Mouse (Mus musculus) hindbrain, embryonic 15.5 days (tissue): ENCODE results near the gene Syn3. TPM values are rescaled to one million over a fixed set of nuclear protein-coding genes. Genes with fewer than 3 reads are reported as not detected.
A peak's percentile ranks its signal among the peaks of the same experiment; 100 is the strongest.

ENCODE experiments used
- ATAC-seq: fragments of 200-750 bp; cut with Nextera tagmentation; 2 replicates; pipeline ENCODE4 v1.8.0; 2017; ENCODE audit warnings: low read depth, moderate number of reproducible peaks, moderate TSS enrichment; ENCODE audit not compliant: low FRiP score
- H3K27ac ChIP-seq: fragments of 300-500 bp; sonication (generic); replicated peaks from 2 replicates; pipeline ENCODE4 v1.5.1; 2015; ENCODE audit warnings: mild to moderate bottlenecking, inconsistent platforms
- H3K27me3 ChIP-seq: fragments of 300-500 bp; sonication (generic); 2 replicates; pipeline ENCODE4 v1.6.1; 2015; ENCODE audit warnings: control low read depth, inconsistent platforms
- H3K36me3 ChIP-seq: fragments of 300-500 bp; sonication (generic); 2 replicates; pipeline ENCODE4 v1.6.1; 2015; ENCODE audit warnings: control low read depth, inconsistent platforms
- H3K4me1 ChIP-seq: fragments of 300-500 bp; sonication (generic); replicated peaks from 2 replicates; pipeline ENCODE4 v1.6.1; 2015; ENCODE audit warnings: control low read depth, inconsistent platforms
- H3K4me2 ChIP-seq: fragments of 300-500 bp; sonication (generic); 2 replicates; pipeline ENCODE4 v1.6.1; 2015; ENCODE audit warnings: moderate library complexity, mild to moderate bottlenecking, inconsistent platforms
- H3K4me3 ChIP-seq: fragments of 300-500 bp; sonication (generic); 2 replicates; pipeline ENCODE4 v1.5.1; 2015; ENCODE audit warnings: mild to moderate bottlenecking, inconsistent platforms
- H3K9ac ChIP-seq: fragments of 300-500 bp; sonication (generic); 2 replicates; pipeline ENCODE4 v1.6.1; 2015; ENCODE audit warnings: inconsistent platforms
- H3K9me3 ChIP-seq: fragments of 300-500 bp; sonication (generic); 2 replicates; pipeline ENCODE4 v1.6.1; 2016; ENCODE audit warnings: control low read depth, inconsistent platforms
- WGBS: fragments of 180-500 bp; shearing (Covaris S2); methylation state at CpG from one replicate; pipeline ENCODE4 v1.1.7; 2015; 5-methylcytosine and 5-hydroxymethylcytosine counted together
- polyA plus RNA-seq: library from polyadenylated mRNA; unstranded; fragments of >200 nt; fragmentation: Nextera tagmentation; extraction: Ambion mirVana; gene quantifications from 2 replicates; pipeline ENCODE4 v1.2.1, GENCODE M21; 2015

Gene Syn3
- polyA plus RNA-seq, 1 experiment from 2014 or later: 30.1 TPM

DNA sequence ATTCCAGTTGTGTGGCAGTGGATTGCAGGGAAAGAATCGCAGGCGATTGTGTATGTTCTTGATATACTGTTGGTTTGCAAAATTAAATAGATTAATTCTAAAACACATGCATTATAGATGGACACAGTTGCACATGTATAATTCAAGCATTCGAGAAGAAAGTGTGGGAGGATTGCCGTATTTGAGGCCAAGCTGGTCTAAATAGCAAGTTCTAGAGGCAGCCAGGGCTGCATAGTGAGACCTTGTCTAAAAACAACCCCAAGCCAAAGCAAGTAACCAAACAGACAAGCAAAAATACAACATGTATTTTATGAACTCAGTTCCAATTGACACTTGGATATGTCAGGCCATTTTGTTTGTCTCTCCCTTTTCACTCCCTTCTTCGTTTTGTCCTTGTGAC lies 223.1 kb downstream of the Syn3 start:
- Histone ChIP-seq H3K4me1 (no peaks in the 10 kb centered on the region), H3K9me3 (no peaks in the 10 kb centered on the region), H3K4me3 (no peak overlapping the region), H3K9ac (no peak overlapping the region), H3K4me2 (no peak overlapping the region), H3K27ac (no peak overlapping the region), H3K36me3 (no peaks in the 10 kb centered on the region), H3K27me3 (no peaks in the 10 kb centered on the region)
- ATAC-seq: no peak
- WGBS: 87% methylated on average over 5 of the region's 5 CpGs

DNA sequence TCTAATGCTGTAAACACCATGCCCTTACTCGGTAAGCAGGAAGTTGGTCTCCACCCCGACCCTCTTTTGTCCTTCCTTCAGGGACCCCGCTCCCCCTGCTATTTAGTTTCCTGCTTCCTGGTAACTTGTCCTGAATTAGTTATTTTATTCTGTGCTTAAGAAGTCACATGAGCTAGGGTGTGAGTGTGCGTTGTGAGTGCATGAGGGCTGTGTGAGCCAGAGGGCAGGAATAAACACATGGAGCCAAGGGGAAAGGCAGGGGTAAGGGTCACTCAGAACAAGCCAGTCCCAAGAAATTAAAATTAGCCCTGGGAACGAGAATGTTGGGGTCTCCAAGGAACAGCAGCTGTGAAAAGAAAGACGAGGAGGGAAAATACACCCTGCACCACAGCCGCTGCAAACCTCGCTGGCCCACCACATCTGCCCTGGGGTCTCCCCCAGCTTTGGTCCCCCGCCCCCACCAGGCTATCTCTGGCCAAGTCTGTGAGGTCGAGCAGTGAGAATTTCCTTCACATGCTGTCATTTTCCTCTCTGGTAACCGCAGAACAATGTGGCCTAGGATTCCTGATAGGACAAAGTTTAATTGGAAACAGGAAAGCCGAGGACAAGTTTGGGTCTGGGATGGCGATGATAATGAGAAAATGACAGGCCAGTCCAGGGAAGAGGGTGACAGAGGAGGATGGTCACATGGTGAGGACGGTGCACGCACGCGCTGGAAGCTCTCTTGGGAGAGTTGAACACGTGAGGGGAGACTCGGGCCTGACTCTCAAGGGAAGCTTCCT lies 225.1 kb downstream of the Syn3 start:
- no peak overlapping the region for H3K4me3 ChIP-seq
- H3K9ac ChIP-seq: no peak overlapping the region
- no peak for ATAC-seq
- H3K9me3 ChIP-seq: no peaks in the 10 kb centered on the region
- no peaks in the 10 kb centered on the region for H3K36me3 ChIP-seq
- no peak overlapping the region for H3K4me2 ChIP-seq
- no peaks in the 10 kb centered on the region for H3K4me1 ChIP-seq
- no peak overlapping the region; the same call in 1 of the 2 replicates for H3K27ac ChIP-seq
- 74% methylated on average over 19 of the region's 19 CpGs for WGBS
- H3K27me3 ChIP-seq: no peaks in the 10 kb centered on the region

- Histone ChIP-seq H3K36me3 (no peaks in the 10 kb centered on the region), H3K4me1 (no peaks in the 10 kb centered on the region), H3K4me3 (no peak overlapping the region), H3K4me2 (no peak overlapping the region), H3K9ac (no peak overlapping the region), H3K27ac (no peak overlapping the region), H3K9me3 (no peaks in the 10 kb centered on the region), H3K27me3 (no peaks in the 10 kb centered on the region)
- ATAC-seq: no peak
- 94% methylated on average over 3 of the region's 3 CpGs for WGBS
These were observed 225.9 kb downstream of the Syn3 start for GRCm38 (mm10) chr10:86272826-86273225.

GRCm38 (mm10) chr10:86270254-86270653 lies 228.4 kb downstream of the Syn3 start:
- ATAC-seq: no peak
- H3K4me3 ChIP-seq: no peak overlapping the region
- 75% methylated on average over 3 of the region's 3 CpGs for WGBS

DNA sequence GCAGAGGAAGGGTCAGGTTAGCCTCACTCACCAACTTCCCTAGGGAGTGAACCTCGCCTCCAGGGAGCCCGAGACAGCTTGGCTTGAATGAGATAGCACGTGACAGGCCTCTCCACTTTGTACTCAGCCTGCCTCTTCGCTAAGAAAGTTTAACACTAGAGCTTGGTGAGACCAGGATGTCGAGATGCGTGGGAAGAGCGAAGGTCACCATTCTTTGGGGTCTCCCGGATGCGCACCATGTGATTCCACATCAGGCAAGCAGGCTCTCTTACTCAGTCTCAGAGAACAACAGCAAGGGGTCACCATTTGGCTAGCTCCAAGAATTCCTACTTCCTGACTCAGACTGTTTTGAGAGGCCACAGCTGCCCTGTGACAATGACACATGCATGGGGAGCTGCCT lies 234.1 kb downstream of the Syn3 start:
- no peak for ATAC-seq
- H3K4me3 ChIP-seq: no peak overlapping the region
- no peak overlapping the region for H3K27ac ChIP-seq
- no peaks in the 10 kb centered on the region for H3K36me3 ChIP-seq
- 83% methylated on average over 9 of the region's 9 CpGs for WGBS
- no peak overlapping the region for H3K9ac ChIP-seq
- no peaks in the 10 kb centered on the region for H3K27me3 ChIP-seq
- no peaks in the 10 kb centered on the region for H3K4me1 ChIP-seq
- no peaks in the 10 kb centered on the region for H3K9me3 ChIP-seq
- no peak overlapping the region for H3K4me2 ChIP-seq

More at GRCm38 (mm10) chr10:86270254-86270653, 228.4 kb downstream of the Syn3 start:
- Histone ChIP-seq H3K27ac (no peak overlapping the region), H3K36me3 (no peaks in the 10 kb centered on the region), H3K27me3 (no peaks in the 10 kb centered on the region), H3K9me3 (no peaks in the 10 kb centered on the region), H3K4me1 (no peaks in the 10 kb centered on the region), H3K4me2 (no peak overlapping the region), H3K9ac (no peak overlapping the region)

- Histone ChIP-seq H3K4me3 (no peak overlapping the region), H3K9ac (no peak overlapping the region), H3K4me2 (no peak overlapping the region), H3K9me3 (no peaks in the 10 kb centered on the region), H3K27ac (no peak overlapping the region), H3K36me3 (no peaks in the 10 kb centered on the region), H3K27me3 (no peaks in the 10 kb centered on the region), H3K4me1 (no peaks in the 10 kb centered on the region)
- 83% methylated on average over 2 of the region's 2 CpGs for WGBS
- no peak for ATAC-seq
These were observed 237.0 kb downstream of the Syn3 start for GRCm38 (mm10) chr10:86261725-86262124.

- Histone ChIP-seq H3K27me3 (no peaks in the 10 kb centered on the region), H3K4me3 (no peak overlapping the region), H3K36me3 (no peaks in the 10 kb centered on the region), H3K27ac (no peak overlapping the region), H3K4me2 (no peak overlapping the region), H3K9ac (no peak overlapping the region), H3K4me1 (peaks cover 11% of the 10 kb centered on the region), H3K9me3 (no peaks in the 10 kb centered on the region)
- WGBS: 80% methylated on average over 3 of the region's 3 CpGs
- no peak for ATAC-seq
These were observed 239.7 kb downstream of the Syn3 start for GRCm38 (mm10) chr10:86258992-86259391.

DNA sequence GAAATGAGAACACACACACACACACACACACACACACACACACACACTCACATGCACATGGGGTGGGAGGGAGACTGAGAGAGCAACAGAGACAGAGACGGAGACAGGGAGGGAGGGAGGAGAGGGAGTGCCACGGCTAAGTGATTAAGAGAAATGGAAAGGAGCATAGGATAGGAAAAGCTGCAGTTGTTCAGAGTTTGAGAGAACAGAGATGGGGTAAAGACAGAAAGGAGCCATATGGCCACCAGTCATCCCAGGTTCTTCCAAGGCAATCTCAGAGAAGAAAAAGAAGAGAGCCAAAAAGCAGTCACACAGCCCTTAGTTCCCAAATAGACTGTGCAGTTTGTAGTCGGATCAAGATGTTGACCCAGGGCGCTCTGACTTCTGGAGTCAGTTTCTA lies 240.7 kb downstream of the Syn3 start:
- ATAC-seq: no peak
- Histone ChIP-seq H3K4me2 (no peak overlapping the region), H3K27ac (no peak overlapping the region), H3K4me3 (no peak overlapping the region), H3K4me1 (peaks cover 11% of the 10 kb centered on the region), H3K9me3 (no peaks in the 10 kb centered on the region), H3K9ac (no peak overlapping the region), H3K27me3 (no peaks in the 10 kb centered on the region), H3K36me3 (no peaks in the 10 kb centered on the region)
- 82% methylated on average over 4 of the region's 4 CpGs for WGBS

DNA sequence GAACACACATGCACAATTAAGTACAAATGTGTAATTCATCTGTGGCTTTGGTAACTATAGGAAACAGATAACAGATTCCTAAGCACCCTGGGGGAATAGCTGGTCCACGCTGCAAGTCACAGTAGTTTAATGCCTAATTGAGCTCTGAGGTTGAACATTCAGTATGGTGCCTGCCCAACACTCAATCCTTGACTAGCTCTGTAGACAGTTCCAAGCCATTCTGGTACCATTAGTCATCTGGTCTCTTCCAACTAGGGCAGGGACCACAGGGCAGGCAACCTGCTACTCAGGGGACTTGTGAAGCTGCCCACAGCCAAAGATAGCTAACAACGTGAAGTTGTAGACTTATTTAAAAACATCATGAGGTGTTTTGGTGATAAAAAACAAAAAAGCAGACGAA lies 241.7 kb downstream of the Syn3 start:
- H3K9ac ChIP-seq: no peak overlapping the region
- no peak overlapping the region for H3K4me3 ChIP-seq
- peaks cover 11% of the 10 kb centered on the region for H3K4me1 ChIP-seq
- whole genome bisulfite sequencing: 76% methylated on average over 3 of the region's 3 CpGs
- no peak overlapping the region for H3K27ac ChIP-seq
- ATAC-seq: no peak
- H3K4me2 ChIP-seq: no peak overlapping the region
- H3K36me3 ChIP-seq: no peaks in the 10 kb centered on the region
- H3K27me3 ChIP-seq: no peaks in the 10 kb centered on the region
- no peaks in the 10 kb centered on the region for H3K9me3 ChIP-seq

DNA sequence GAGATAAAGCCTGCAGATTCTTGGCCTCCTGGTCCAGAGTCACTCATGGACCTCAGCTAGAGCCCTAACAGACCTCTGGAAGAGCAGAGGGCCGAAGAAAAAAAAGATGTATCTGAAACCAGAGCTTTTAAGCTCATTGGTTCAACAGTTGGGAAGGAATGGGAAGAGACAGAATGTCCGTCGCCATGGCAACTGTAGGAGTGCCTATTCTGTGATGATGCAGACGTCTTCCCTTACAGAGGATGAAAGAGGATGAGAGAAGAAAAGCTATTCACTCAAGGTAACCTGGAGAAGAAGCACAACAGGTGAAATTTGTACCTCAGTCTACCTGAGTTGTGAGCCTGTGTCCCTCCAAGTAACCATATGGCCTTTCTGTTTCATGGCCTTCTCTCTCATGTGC lies 242.5 kb downstream of the Syn3 start:
- H3K4me3 ChIP-seq: no peak overlapping the region
- H3K9ac ChIP-seq: no peak overlapping the region
- H3K4me1 ChIP-seq: peaks cover 11% of the 10 kb centered on the region
- 0 out of 2 replicates have a peak overlapping the region, but pooled peaks have one; percentile 8 for H3K27ac ChIP-seq
- H3K9me3 ChIP-seq: no peaks in the 10 kb centered on the region
- H3K36me3 ChIP-seq: no peaks in the 10 kb centered on the region
- ATAC-seq: no peak
- 47% methylated on average over 4 of the region's 4 CpGs for WGBS
- no peaks in the 10 kb centered on the region for H3K27me3 ChIP-seq
- H3K4me2 ChIP-seq: no peak overlapping the region

DNA sequence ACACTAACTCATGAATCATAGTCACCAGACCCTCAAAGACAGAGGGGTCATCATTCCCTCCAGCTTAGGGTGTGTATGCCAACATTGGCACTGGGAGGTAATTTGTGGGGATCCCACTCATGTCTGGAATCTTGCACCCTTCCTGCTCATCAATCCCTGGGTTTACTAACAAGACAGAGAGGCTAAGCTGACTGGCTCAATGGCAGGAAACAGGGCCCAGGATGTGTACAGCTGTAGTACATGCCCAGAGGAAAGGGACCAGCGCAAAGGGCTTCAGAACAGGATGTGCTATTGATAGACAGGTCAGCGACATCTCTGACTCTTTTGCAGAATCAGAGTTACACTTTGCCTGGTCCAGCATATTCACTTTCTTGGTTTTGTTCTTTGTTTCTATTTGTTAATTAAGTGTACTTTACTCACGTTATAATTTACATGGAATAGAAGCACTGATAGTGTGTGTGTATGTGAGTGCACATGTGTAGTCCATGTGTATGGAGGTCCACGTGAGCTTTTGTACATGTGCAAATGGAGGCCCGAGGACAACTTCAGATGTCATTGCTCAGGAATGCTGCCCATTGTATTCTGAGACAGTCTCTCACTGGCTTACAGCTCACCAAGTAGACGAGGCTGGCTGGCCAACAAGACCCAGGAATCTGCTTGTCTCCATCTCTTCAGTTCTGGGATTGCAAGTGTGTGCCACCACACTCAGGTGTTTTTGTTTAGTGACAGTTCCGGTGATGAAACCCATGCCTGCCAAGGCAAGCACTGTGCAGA lies 248.4 kb downstream of the Syn3 start:
- Histone ChIP-seq H3K4me3 (no peak overlapping the region), H3K27ac (no peak overlapping the region), H3K36me3 (no peaks in the 10 kb centered on the region), H3K4me1 (0 out of 2 replicates have a peak, but pooled peaks cover under 1% of the 10 kb centered on the region), H3K27me3 (no peaks in the 10 kb centered on the region), H3K9me3 (no peaks in the 10 kb centered on the region), H3K9ac (no peak overlapping the region), H3K4me2 (no peak overlapping the region)
- no peak for ATAC-seq
- WGBS: 72% methylated on average over 7 of the region's 7 CpGs

GRCm38 (mm10) chr10:86249283-86249682 lies 249.4 kb downstream of the Syn3 start:
- Histone ChIP-seq H3K36me3 (no peaks in the 10 kb centered on the region), H3K4me3 (no peak overlapping the region), H3K9me3 (no peaks in the 10 kb centered on the region), H3K4me1 (no peaks in the 10 kb centered on the region), H3K27me3 (no peaks in the 10 kb centered on the region), H3K27ac (no peak overlapping the region), H3K4me2 (no peak overlapping the region), H3K9ac (no peak overlapping the region)
- WGBS: 86% methylated on average over 1 of the region's 1 CpGs
- ATAC-seq: no peak
